Mouse (Mus musculus) adipocyte (in vitro differentiated cells): Measurements from ENCODE around the gene Pard3b.
A peak's percentile ranks its signal among the peaks of the same experiment; 100 is the strongest.
"Not testable (repeated sequence)": the region's sequence is repeated elsewhere in the genome, so short reads cannot be mapped to it uniquely, and the experiment has no call there.

Experiments used
- DNase-seq: peaks from one replicate; pipeline ENCODE4 v3.0.0-alpha.2; 2016; ENCODE audit warnings: low spot score

Gene Pard3b

DNA sequence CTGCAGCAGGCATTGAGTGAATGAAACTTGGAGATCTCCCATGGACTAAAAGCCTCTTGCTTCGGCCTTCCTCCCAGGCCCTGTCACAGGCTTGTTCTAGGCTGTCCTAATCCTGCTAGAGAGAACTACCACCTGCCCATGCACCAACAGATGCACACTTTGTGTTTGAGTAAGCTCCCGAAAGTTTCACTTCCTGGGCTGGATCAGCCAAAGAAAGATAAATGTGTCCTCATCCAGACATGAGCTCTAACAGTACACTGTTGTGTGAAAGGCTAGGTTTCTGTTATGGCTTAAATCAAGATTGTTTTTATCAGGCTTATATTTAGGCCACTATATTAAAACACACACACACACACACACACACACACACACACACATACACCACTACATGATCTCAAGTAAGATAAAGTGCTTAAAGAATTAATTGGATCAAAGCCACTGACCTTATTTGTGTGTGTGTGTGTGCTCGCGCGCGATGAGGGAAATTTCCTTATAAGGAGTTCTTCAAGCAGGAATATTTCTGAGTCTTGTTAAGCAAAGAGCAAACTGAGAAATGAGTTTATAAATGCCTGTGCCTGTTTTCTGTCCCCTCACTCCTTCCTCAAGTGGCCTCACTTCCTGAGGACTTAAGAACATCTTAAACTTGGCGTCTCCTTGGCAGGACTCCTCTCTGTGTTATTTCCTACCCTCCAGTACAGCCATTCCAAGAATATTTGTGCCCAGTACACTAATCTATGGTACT is 940.6 kb downstream of the Pard3b start:
- DNase-seq, result no peak

DNA sequence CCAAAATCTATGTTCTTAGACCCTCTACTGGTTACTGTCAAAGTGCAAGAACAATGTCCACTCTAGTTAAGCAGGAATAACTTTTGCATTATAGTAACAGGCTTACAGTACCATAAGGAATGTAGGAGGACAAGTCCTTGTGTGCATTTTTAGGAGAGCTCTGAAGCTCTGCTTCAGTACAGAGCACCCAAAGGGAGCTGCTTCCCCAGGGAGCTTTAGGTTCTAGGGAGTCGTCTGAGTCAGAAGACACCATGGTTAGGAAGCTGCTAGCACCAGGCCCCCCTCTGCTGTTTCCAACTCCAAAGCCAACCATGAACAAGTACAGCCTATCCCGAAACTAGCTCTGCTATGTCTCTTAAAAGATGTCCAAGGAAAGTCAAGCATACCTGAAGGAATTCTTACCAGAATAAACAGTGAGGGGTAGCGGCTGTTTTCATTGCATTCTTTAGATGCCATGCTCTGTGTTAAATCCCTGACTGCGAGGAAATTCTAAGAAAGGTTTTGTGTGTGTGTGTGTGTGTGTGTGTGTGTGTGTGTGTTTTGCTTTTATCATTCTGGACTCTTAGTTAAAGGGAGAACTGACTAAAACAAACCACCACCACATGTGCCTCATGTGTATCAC is 941.8 kb downstream of the Pard3b start:
- DNase-seq, result no peak

DNA sequence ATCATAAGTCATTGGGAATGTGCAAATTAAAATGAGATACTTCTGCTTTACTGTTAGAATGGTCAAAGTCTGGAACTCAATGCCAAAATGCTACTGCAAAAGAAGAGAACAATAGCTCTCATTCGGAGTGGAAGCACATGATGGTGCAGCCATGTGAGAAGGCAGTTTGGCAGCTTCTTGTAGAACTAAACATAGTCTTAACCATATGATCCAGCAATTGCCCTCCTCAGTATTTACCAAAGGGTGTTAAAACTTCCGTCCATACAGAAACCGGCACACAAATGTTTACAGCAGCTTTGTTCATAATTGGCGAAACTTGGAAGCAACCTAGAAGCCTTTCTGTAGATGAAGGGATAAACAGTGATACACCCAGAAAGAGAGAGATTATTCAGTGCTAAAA is 943.9 kb downstream of the Pard3b start:
- no peak for DNase-seq

DNA sequence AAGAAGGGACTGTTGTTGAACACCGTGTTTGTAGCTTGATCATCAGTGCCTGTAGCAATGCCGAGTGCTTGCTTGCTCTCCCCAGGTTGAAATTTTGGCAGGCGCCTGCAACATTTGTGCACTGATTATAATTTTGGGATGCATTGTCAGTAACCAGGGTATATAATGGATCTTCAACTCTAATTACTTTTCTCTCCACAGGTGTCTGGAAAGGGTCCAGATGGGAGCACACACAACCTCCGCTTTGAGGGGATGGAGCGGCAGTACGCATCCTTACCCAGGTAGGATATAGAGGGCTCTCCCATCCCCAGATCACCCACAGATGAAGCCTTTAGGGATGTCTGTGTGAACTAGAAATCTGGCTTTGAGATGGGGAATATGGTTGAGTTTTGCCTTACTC is 948.9 kb downstream of the Pard3b start:
- DNase-seq, result no peak

DNA sequence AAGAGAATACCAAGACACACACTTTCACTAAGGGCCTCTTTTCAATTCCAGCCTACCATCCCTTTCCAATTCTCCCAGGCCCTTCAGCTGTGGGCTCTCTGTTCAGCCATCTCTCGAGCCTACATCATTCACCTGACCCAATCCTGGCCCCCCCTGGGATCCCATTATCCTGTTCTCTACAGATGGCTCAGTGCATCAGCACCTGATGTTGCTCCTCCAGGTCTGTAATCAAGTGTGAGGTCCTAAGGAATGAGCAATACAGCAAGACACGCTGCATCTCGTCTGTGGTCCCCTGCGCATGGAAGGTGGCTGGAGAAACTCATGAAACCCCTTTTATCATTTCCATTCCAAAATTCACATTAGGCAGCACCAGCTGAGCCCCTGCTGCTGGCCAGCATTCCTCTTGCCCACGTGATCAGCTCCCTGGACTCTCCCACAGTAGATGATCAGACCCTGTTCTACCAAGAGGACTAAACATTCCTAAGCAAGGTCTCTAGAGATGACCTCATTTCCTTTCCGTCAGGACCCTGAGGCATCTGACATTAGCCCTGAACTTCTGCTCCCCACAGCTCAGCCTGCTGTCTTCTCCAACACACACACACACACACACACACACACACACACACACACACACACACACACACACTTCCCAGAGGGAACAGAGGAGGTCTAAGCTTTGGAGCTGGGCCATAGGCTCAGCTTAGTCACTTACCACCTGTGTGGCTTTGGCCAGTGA is 952.8 kb downstream of the Pard3b start:
- DNase-seq, result no peak

DNA sequence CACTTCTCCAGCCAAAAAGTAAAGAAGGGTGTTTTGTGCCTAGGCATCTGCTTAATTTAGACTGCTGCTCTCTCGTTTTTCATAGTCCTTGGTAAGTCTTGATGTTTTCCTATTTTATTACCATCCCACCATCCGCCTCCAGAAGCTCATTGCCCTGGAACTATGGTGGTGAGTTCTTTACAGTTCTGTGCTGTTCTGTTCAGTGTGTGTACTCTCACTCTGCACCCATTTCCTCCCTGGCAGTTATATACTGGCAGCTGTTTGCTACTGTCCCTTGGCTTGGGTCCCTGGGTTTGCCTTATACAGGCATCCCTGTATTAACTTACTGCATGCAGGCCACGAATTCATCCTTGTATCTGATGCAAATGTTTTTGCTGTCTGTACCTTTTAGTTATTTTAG is 956.8 kb downstream of the Pard3b start:
- DNase-seq, result no peak

DNA sequence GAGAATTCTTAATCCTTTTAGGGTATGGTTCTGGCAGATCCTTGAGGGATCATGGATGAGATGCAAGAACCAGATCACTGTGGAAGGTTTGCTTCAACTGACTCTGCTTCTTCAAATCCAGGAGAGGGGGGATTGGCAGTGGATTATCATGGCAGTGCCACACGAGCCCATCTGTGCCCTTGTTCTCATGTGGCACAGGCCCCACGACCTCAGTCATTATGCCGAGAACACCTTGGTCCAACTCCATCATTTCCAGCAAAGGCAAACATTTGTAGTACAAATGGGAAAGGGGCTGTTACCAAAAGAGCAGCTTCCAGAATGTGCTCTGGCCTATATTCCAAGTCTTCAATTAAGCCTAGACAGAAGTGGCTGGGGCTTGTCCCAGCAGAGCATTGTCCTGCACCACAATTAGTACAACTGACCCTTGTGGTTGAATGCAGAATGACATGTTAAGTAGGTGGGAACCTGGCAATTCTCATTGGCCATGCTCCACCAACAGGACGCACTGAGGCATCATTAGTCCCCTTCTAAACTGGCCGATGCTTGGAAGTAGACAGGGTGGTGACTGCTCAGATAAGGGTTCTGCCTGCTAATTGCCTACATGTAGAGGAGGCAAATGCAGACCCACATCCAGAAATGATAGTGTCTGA is 959.3 kb downstream of the Pard3b start:
- no peak for DNase-seq

DNA sequence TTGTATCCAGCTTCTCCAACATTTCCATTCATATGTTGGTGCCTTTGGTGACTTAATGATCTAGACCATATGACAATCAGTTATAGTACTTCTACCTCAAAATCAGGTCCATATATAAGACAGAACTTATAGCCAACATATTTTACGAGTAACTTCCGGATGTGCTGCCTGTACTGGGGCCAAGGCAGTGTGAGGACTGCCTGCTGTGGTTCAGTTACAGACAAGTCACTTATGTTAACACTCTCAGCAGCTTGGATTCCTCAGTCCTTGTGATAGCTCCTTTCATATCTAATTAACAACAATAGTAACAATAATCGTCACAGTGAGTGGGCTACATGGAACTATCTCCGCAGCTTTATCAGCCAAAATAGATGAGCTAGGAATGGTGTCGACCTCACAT is 959.9 kb downstream of the Pard3b start:
- no peak for DNase-seq

DNA sequence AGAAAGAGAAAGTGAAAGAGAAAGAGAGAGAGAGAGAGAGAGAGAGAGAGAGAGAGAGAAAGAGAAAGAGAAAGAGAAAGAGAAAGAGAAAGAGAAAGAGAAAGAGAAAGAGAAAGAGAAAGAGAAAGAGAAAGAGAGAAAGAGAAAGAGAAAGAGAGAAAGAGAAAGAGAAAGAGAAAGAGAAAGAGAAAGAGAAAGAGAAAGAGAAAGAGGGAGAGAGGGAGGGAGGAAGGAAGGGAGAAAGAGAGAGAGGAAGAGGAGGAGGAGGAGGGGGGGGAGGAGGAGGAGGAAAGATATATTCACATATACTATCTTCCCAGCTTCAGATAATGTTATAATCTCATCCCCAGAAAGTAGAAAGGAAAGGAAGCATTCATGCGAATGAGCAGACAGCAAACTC is 966.0 kb downstream of the Pard3b start:
- not testable (repeated sequence) for DNase-seq

DNA sequence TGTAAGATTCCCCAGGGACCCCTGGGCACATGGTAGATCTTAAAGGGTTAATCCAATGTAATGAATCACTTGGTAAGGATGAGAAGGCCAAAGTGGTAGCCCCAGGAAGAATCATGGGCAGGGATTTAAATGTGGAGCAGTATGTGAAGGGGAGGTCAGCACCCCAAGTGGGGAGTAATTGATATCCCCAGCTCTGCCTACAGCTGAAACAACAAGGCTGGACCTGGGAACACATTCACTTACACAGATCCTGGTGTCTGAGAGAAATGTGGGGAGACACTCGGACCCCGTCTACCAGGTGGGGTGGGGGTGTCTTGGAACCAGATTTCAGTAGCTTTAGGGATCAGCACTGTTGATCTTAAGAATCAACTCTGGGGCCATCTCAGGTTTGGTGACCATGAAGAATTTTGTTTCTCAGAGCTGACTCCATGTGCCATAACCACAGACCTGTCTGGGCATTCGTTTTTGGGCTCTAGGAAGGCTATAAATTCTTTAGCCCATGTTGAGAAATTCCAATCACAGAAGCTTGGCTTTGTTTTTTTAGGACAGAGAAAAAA is 979.6 kb downstream of the Pard3b start:
- no peak for DNase-seq

DNA sequence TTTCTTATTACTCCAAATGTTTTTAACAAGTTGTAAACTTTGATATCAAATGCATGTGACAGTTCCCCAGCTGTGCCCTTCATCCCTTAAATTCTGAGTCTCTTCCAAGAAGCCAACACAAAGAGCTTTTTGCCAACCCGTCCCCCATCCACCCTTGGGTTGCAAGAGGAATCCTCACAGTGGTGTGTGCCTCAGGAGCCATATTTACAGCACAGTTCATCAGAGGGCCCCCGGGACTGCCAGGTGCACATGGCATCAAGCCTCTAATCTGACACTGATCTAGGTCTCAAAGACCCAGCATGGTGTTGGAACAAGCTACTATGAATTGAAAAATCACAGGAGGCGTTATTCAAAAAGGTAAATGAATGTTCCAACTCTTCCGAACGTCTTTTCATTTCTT is 980.8 kb downstream of the Pard3b start:
- DNase-seq, result no peak

DNA sequence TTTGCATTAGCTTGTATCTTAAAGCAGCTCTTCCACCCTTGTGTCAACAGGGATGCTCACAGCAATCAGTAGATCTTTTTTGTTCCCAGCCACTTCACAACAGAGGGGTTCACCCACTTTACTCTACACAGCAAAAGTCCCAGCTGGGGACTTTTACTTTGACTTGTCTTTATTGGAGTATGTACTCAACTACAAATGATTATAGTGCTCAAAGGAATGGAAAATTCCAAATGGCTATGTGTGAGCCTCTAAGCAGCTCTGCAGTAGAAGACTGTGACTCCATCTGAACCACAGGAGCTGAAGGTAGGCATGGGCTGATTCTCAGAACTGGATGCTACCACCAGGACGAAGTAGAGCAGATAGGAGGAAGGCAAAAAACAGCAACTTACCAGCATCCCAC is 983.8 kb downstream of the Pard3b start:
- no peak for DNase-seq

DNA sequence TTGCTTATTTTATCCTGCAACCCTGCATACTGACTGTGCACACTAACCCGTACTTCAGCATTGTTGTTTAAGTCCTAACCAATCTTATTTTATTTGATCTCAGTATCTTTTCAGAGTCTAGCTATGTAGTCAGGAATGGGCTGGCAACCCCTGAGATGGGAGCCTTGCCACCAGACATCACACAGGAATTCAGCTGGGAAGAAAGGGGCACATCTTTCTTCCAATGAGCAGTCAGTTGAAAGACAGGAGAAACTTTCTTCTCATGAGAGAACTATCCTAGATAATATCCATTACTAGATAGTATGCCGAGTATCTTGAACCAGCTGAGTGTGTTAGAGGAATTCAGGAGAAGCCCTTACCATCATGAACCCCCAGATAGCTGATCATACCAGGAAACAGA is 985.5 kb downstream of the Pard3b start:
- no peak for DNase-seq

DNA sequence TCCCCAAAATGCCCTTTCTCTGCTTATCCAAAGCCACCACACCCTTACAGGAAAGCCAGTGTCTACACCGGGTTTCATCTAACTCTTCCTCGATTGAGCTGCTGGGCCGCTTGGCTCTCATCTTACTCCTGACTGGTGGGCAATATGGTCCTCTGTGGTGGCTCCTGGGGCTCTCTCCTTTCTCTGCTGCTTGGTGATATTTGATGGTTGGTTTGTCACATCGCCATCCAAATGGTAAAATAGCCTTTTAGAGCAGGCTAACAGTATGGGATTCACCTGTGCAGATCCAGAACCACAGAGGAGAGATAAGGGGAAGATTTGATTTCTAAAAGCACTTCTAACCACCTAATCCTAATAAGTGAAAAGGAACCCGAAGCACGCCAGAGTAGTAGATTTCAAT is 986.2 kb downstream of the Pard3b start:
- DNase-seq, result no peak

DNA sequence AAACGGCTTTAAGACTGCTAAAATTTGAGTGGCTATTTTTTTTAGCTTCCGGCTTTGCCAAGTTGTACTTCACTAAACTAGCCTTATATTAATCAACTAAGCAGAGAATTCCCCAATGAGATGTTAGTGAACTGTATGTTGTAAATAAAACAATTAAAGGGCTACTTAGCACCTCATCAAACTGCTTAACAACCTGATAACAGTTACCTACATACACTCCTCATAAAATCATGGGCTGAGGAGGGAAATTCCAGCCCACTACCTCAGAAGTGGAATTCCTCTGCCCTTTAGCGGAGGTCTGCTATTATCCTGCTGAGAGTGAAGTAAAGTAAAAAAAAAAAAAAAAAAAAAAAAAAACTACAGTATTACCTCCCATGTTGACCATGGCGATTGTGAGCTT is 986.7 kb downstream of the Pard3b start:
- DNase-seq, result no peak

DNA sequence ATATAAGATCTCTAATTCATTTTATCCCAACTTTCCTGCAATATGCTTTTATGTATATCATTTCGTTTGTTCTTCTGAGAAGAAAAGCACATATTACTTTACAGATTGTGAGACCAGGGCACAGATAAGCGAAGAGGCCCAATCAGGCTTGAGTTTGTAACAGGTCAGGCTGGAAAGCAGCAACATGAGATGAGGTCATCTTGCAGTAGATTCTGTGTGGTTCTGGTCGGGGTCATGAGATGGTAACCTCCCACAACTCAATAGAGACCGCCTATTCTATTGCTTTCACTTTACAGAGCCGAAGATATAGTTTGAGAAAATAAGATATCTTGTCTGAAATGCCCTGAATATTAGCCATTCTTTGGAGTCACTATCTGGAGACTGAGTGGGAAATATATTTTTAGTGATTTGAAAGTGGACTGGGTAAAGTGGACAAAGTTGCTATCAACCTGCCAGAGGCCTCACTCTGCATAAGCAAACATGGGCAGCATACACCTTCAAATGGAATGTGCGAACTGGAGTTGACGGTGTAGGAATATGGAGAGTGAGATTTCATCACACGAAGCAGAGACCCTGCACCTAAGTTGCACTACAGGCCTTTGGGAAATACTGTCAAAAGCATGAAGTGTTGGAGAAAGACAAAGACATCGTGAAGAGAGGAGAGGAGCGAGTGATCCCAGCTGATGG is 987.3 kb downstream of the Pard3b start:
- no peak for DNase-seq

DNA sequence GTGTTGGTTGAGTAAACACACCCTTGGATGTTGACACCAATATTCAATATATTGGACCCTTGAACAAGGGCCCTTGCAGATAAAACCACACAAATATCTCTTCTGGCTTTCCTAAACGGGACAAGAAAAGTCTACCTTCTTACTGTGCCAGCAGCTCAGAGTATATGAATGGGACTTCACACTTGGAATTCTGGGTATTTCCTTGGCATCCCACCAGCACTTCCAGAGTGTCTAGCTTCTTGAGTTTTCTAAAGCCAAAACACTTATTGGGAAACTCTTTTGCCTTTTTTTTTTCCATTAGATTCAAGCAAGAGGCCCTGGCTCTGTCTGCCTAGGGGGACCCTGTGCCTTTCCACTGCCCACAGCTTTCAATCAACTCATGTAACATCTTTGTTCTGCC is 991.3 kb downstream of the Pard3b start:
- peak; percentile 71 for DNase-seq

DNA sequence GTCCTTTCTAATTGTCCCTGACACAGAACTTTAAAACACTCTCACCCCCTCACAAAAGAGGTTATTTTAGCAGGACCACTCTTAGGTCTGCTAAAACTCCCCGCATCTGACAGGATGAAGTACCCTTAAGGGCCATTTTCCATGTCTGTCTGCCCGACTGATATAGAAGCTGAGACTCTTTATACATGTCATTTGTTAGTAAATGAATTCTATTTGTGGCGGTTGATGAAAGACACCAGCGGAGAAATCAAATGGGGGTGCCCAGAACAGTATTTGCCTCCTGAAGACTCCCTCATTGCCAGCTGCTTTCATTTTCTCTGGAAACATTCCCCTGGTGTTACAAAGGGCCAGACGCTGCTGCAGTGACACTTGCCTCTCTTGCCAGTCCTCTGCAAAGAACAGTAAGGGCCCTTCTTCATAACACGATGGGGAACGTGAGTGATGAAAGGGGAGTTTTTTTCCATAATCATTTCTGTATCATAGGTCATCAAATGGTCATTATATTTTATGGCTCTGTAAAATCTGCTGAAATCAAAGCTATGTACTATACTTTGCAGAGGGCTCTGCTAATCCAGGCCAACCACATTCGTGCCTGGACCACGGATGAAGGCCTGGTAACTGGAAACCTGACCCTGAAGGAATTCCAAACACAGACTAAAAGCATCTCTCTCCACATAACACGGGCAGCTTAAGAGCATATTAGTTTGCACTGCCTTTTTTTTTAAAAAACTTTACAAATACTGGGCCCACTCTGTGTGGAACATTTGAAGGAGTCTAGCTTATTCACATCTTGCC is 993.1 kb downstream of the Pard3b start:
- DNase-seq, result no peak

DNA sequence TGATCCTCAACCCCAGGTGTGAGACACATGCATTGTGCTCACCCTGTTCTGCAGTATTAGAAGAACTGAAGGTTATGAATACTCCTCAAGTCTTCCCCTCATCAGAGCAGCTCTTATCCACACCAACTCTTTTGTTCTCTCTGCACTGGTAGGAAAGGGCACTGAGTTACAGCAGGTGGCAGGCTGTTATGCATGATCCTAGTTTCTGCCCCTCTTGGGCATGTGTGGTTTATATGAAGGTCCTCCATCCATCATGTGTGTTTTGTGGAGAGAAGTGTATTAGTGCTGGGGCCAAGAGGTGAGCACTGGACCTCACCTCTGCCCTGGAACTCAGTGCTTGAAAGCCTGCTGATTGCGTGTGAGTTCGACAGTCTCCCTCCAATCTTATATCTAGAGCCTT is 994.3 kb downstream of the Pard3b start:
- DNase-seq, result no peak

DNA sequence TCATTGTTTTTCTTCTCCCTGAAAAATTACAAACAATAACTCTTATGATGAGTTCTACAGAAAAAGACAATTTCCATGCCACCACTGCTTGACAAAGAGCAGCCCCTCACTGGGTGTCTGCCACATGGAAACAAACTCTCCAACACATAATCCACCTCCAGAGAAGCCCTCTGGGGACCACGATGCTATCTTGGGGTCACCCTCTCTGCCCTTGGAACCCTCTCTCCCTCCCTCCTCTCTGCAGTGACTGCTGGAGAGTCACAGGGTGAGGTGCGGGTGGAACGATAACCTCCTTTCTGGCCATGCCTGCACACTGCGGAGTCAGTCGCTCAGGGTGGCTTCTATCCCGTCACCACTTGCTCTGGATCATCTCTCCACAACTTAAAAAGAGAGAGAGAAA is 996.6 kb downstream of the Pard3b start:
- no peak for DNase-seq
